In genomic region chr4:83957217-83957692, GRCm38 (mm10) we compare ENCODE assay signal across 26 mouse cellular contexts.
A peak's percentile ranks its signal among the peaks of the same experiment; 100 is the strongest.
DNase-seq lines count a peak whose midpoint lies in the region; ATAC-seq and TF ChIP-seq lines count a peak whose summit lies in the region.
"Had no signal": no experiment of that assay in that cellular context is flagged by ENCODE, and none has a peak within 500 bp of the region (broad histone marks: within the 10 kb centered on the region; RNA-seq: fewer than 3 reads in every experiment).

No protein-coding gene starts in this region.

- no peak overlapping the region for H3K9ac ChIP-seq in lung, embryonic 14.5 days
- H3K9ac ChIP-seq: forebrain, postnatal 0 days; hindbrain, embryonic 15.5 days; liver, embryonic 13.5 days; midbrain, embryonic 15.5 days; neural tube, embryonic 13.5 days had no signal

- WGBS in lung, embryonic 14.5 days: 37% methylated on average over 5 of the region's 5 CpGs

- no peak overlapping the region for H3K4me3 ChIP-seq in lung, embryonic 14.5 days (ENCODE audit: low read depth, low read length)
- no peak overlapping the region for H3K4me3 ChIP-seq in myocyte
- H3K4me3 ChIP-seq: heart, embryonic 10.5 days; hindbrain, embryonic 15.5 days; liver, embryonic 13.5 days; megakaryocyte, embryonic 14.5 days; midbrain, embryonic 15.5 days; neural tube, embryonic 13.5 days had no signal

- intact Hi-C loops in left cerebral cortex, postnatal 4 days (cut with DNase I): no loop called here

- TF ChIP-seq POLR2A in myocyte (IDR thresholded peaks at IDR 0.05; ENCODE audit: insufficient read length, low read depth): no peak

- ATAC-seq in lung, embryonic 14.5 days (ENCODE audit: insufficient read depth): peak; percentile 11; the same call in 1 of the 2 replicates
- ATAC-seq: CD4-positive, CD25-positive, alpha-beta regulatory T cell, adult 4 months; forebrain, postnatal 0 days; intestine, embryonic 16.5 days; midbrain, embryonic 15.5 days had no signal

- no peak for TF ChIP-seq CTCF in lung, embryonic 14.5 days (IDR thresholded peaks at IDR 0.05; ENCODE audit: low read depth)

- H3K4me1 ChIP-seq in lung, embryonic 14.5 days (ENCODE audit: insufficient read depth): no peaks in the 10 kb centered on the region
- H3K4me1 ChIP-seq: heart, embryonic 10.5 days; hindbrain, embryonic 15.5 days; liver, embryonic 13.5 days; megakaryocyte, embryonic 14.5 days; midbrain, embryonic 15.5 days; neural tube, embryonic 13.5 days had no signal

- H3K27ac ChIP-seq in lung, embryonic 14.5 days (ENCODE audit: low read depth): no peak overlapping the region
- H3K27ac ChIP-seq: heart, embryonic 10.5 days; hindbrain, embryonic 15.5 days; liver, embryonic 13.5 days; midbrain, embryonic 15.5 days; neural tube, embryonic 13.5 days had no signal

- peak; percentile 85 for DNase-seq in heart, adult 11 months
- DNase-seq in heart, adult 18-20 months: no peak
- no peak for DNase-seq in lung, embryonic 14.5 days
- DNase-seq in lung, postnatal 36 days: no peak
- peak; percentile 61 for DNase-seq in forelimb bud, embryonic 11.5 days (ENCODE audit: low read depth, low spot score)
- no peak for DNase-seq in thymus, postnatal 36 days
- DNase-seq in left cerebral cortex, postnatal 4 days: no peak
- DNase-seq: adrenal gland, postnatal 36 days; cerebellum, adult 11 months; forebrain, postnatal 0 days; heart, postnatal 4 days; layer of hippocampus, adult 9-11 months; liver, embryonic 13.5 days; lung, adult 2 months; retina, postnatal 1 day; right cerebral cortex, postnatal 25 days; spleen, adult 18-20 months; thymus, postnatal 25 days had no signal

- H3K4me2 ChIP-seq in lung, embryonic 14.5 days: no peak overlapping the region
- no peak overlapping the region for H3K4me2 ChIP-seq in myocyte (ENCODE audit: low read depth)
- H3K4me2 ChIP-seq: hindbrain, embryonic 15.5 days; liver, embryonic 13.5 days; midbrain, embryonic 15.5 days; neural tube, embryonic 13.5 days had no signal

- no peak overlapping the region for H3ac ChIP-seq in myocyte (ENCODE audit: control insufficient read depth, insufficient read length)

- H3K9me3 ChIP-seq in lung, embryonic 14.5 days (ENCODE audit: low read depth, low read length): no peaks in the 10 kb centered on the region
- H3K9me3 ChIP-seq: heart, embryonic 10.5 days; hindbrain, embryonic 15.5 days; liver, embryonic 13.5 days; midbrain, embryonic 15.5 days; neural tube, embryonic 13.5 days had no signal

- no peaks in the 10 kb centered on the region for H3K27me3 ChIP-seq in lung, embryonic 14.5 days (ENCODE audit: insufficient read depth, low read length)
- H3K27me3 ChIP-seq in myocyte (ENCODE audit: control insufficient read depth, insufficient read depth, insufficient read length): no peaks in the 10 kb centered on the region
- H3K27me3 ChIP-seq: hindbrain, embryonic 15.5 days; liver, embryonic 13.5 days; midbrain, embryonic 15.5 days; neural tube, embryonic 13.5 days had no signal

- no peaks in the 10 kb centered on the region for H3K36me3 ChIP-seq in lung, embryonic 14.5 days (ENCODE audit: insufficient read depth)
- no peaks in the 10 kb centered on the region for H3K36me3 ChIP-seq in myocyte (ENCODE audit: control insufficient read depth, insufficient read depth)
- H3K36me3 ChIP-seq: heart, embryonic 10.5 days; hindbrain, embryonic 15.5 days; liver, embryonic 13.5 days; midbrain, embryonic 15.5 days; neural tube, embryonic 13.5 days had no signal

- no peaks in the 10 kb centered on the region for H3K79me2 ChIP-seq in myocyte (ENCODE audit: control insufficient read depth, insufficient read depth)

TF ChIP-seq in myocyte, 11 proteins besides CTCF, POLR2A, EP300 and RAD21:
- no peak for TF ChIP-seq REST (IDR thresholded peaks at IDR 0.05; ENCODE audit: insufficient read depth, insufficient read length)
- TF ChIP-seq MYOD1 (IDR thresholded peaks at IDR 0.05; ENCODE audit: control insufficient read depth in 1 of 3, insufficient read length in 2 of 3, low read depth in 2 of 3): peak in 2 of 3 experiments; percentile 63 to 88
- TF ChIP-seq TCF3 (IDR thresholded peaks at IDR 0.05; ENCODE audit: insufficient read length, low read depth): peak; percentile 75
- peak; percentile 58 for TF ChIP-seq USF1 (IDR thresholded peaks at IDR 0.05; ENCODE audit: low read depth)
- no peak for TF ChIP-seq POLR2AphosphoS2 (IDR thresholded peaks at IDR 0.05; ENCODE audit: insufficient read length, low read depth)
- no peak for TF ChIP-seq E2F4 (IDR thresholded peaks at IDR 0.05; ENCODE audit: insufficient read depth)
- no peak for TF ChIP-seq MAX (IDR thresholded peaks at IDR 0.05; ENCODE audit: low read depth)
- peak; percentile 59 for TF ChIP-seq TCF12 (IDR thresholded peaks at IDR 0.05; ENCODE audit: insufficient read depth, poor library complexity, severe bottlenecking)
- TF ChIP-seq SRF (IDR thresholded peaks at IDR 0.05; ENCODE audit: control insufficient read depth, insufficient read length, low read depth): no peak
- no peak for TF ChIP-seq CEBPB (IDR thresholded peaks at IDR 0.05; ENCODE audit: insufficient read depth, poor library complexity, severe bottlenecking)
- TF ChIP-seq MYOG (IDR thresholded peaks at IDR 0.05; ENCODE audit: control insufficient read depth in 1 of 3, insufficient read depth in 1 of 3, insufficient read length in 2 of 3, low read depth in 2 of 3): peak; percentile 23 to 87 (median 52)

Comparison
In these comparisons a context has a peak if more than half of its experiments do, and no peak if none do; other contexts are left out.
1. DNase-seq: peak in heart, adult 11 months (single experiment) and forelimb bud, embryonic 11.5 days (single experiment); none in heart, adult 18-20 months (0 of 2), lung, embryonic 14.5 days (single experiment), lung, postnatal 36 days (single experiment), thymus, postnatal 36 days (0 of 2) and left cerebral cortex, postnatal 4 days (single experiment).